Mouse (Mus musculus) splenic B cell, adult 2 months (primary cell): ENCODE results near the gene Ube2o.

Experiments used
- DNase-seq: peaks from one replicate; pipeline ENCODE4 v3.0.0-alpha.2; 2011; ENCODE audit warnings: low read depth, low spot score
- H3K27me3 ChIP-seq: 2 replicates; pipeline ENCODE4 v1.6.1; 2012; ENCODE audit warnings: mild to moderate bottlenecking, low read length, moderate library complexity, mixed read lengths; ENCODE audit not compliant: control insufficient read depth, poor library complexity, insufficient read depth, severe bottlenecking
- H3K36me3 ChIP-seq: 2 replicates; pipeline ENCODE4 v1.6.1; 2012; ENCODE audit warnings: mild to moderate bottlenecking, low read length, moderate library complexity, mixed read lengths; ENCODE audit not compliant: control insufficient read depth, poor library complexity, insufficient read depth, severe bottlenecking

Ube2o gene

GRCm38 (mm10) chr11:116581376-116581814 is at the start of gene Ube2o:
Gene Ube2o, minus strand, starts transcription at chr11:116581447.
- no peaks in the 10 kb centered on the region for H3K36me3 ChIP-seq
- peak; percentile 94 for DNase-seq
- H3K27me3 ChIP-seq, result no peaks in the 10 kb centered on the region

- DNase-seq, result no peak
- Histone ChIP-seq H3K27me3 (no peaks in the 10 kb centered on the region), H3K36me3 (no peaks in the 10 kb centered on the region)
These were observed 49.1 kb upstream of the Ube2o start for GRCm38 (mm10) chr11:116630171-116630965.

GRCm38 (mm10) chr11:116629472-116629871 is 48.2 kb upstream of the Ube2o start:
- Histone ChIP-seq H3K36me3 (no peaks in the 10 kb centered on the region), H3K27me3 (no peaks in the 10 kb centered on the region)
- DNase-seq, result no peak

GRCm38 (mm10) chr11:116628712-116629111 is 47.5 kb upstream of the Ube2o start:
- H3K36me3 ChIP-seq, result no peaks in the 10 kb centered on the region
- peak; percentile 94 for DNase-seq
- no peaks in the 10 kb centered on the region for H3K27me3 ChIP-seq

GRCm38 (mm10) chr11:116627072-116628020 is 46.1 kb upstream of the Ube2o start:
- Histone ChIP-seq H3K36me3 (no peaks in the 10 kb centered on the region), H3K27me3 (no peaks in the 10 kb centered on the region)
- peak; percentile 81 for DNase-seq

- Histone ChIP-seq H3K36me3 (no peaks in the 10 kb centered on the region), H3K27me3 (no peaks in the 10 kb centered on the region)
- DNase-seq, result no peak
These were observed 45.2 kb upstream of the Ube2o start, which contains the start of gene Rhbdf2 for GRCm38 (mm10) chr11:116626299-116627071. Gene Rhbdf2, minus strand, starts transcription at chr11:116627019.

GRCm38 (mm10) chr11:116625081-116626000 is 44.1 kb upstream of the Ube2o start:
- H3K27me3 ChIP-seq, result no peaks in the 10 kb centered on the region
- peak; percentile 85 for DNase-seq
- H3K36me3 ChIP-seq, result no peaks in the 10 kb centered on the region

GRCm38 (mm10) chr11:116624131-116624832 is 43.0 kb upstream of the Ube2o start:
- peak; percentile 94 for DNase-seq
- Histone ChIP-seq H3K36me3 (no peaks in the 10 kb centered on the region), H3K27me3 (no peaks in the 10 kb centered on the region)

- Histone ChIP-seq H3K27me3 (no peaks in the 10 kb centered on the region), H3K36me3 (no peaks in the 10 kb centered on the region)
- peak; percentile 42 for DNase-seq
These were observed 42.3 kb upstream of the Ube2o start for GRCm38 (mm10) chr11:116623281-116624124.

GRCm38 (mm10) chr11:116621258-116621704 is 40.0 kb upstream of the Ube2o start:
- DNase-seq, result no peak
- H3K27me3 ChIP-seq, result no peaks in the 10 kb centered on the region
- H3K36me3 ChIP-seq, result no peaks in the 10 kb centered on the region

- no peak for DNase-seq
- no peaks in the 10 kb centered on the region for H3K36me3 ChIP-seq
These were observed 39.5 kb upstream of the Ube2o start for GRCm38 (mm10) chr11:116620559-116621253.

GRCm38 (mm10) chr11:116620073-116620472 is 38.8 kb upstream of the Ube2o start:
- DNase-seq, result no peak
- H3K27me3 ChIP-seq, result no peaks in the 10 kb centered on the region
- no peaks in the 10 kb centered on the region for H3K36me3 ChIP-seq

More at GRCm38 (mm10) chr11:116620559-116621253, 39.5 kb upstream of the Ube2o start:
- no peaks in the 10 kb centered on the region for H3K27me3 ChIP-seq
